Mouse (Mus musculus): Measurements from ENCODE around the gene Msi2.

The Msi2 gene

DNA sequence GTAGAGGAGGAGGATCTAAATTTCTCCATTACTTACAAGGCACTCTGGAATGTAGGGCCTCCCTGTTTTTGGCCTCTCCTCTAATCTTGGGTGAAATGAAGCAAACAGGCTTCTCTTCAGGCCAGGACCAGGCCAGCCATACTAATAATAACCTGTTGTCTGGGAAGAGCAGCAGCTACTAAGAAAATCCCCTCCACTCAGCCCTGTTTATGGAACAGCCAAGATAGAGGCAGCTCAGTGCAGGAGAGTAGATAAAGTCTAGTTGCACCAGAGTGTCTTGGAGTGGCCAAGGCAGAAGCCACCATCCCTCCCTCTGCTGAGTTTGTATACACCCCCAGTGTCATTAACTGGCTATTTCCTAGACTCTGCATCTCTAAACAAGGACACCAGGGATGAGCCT is 247.7 kb downstream of the Msi2 start:
- TF ChIP-seq NANOG (IDR thresholded peaks at IDR 0.05; ENCODE audit: borderline replicate concordance, low read length), result no peak
- TF ChIP-seq POU5F1 (IDR thresholded peaks at IDR 0.05; ENCODE audit: borderline replicate concordance, low read length), result no peak
- no peak for TF ChIP-seq CTCF (conservative IDR thresholded peaks at IDR 0.05; ENCODE audit: low read length)
- Histone ChIP-seq H3K9me3 (ENCODE audit: low read length) (no peaks in the 10 kb centered on the region), H3K36me3 (ENCODE audit: insufficient read depth, low read length) (peaks cover 33% of the 10 kb centered on the region), H3K4me3 (replicated peaks; ENCODE audit: low read length) (no peak overlapping the region), H3K27me3 (ENCODE audit: insufficient read depth, low read length) (no peaks in the 10 kb centered on the region), H3K4me1 (replicated peaks; ENCODE audit: low read depth, low read length) (peaks cover 32% of the 10 kb centered on the region)

GRCm38 (mm10) chr11:88468996-88469395 is 249.3 kb downstream of the Msi2 start:
- Histone ChIP-seq H3K9me3 (ENCODE audit: low read length) (no peaks in the 10 kb centered on the region), H3K4me3 (replicated peaks; ENCODE audit: low read length) (no peak overlapping the region), H3K36me3 (ENCODE audit: insufficient read depth, low read length) (peaks cover 31% of the 10 kb centered on the region), H3K27me3 (ENCODE audit: insufficient read depth, low read length) (no peaks in the 10 kb centered on the region), H3K4me1 (replicated peaks; ENCODE audit: low read depth, low read length) (peaks cover 32% of the 10 kb centered on the region)
- TF ChIP-seq POU5F1 (IDR thresholded peaks at IDR 0.05; ENCODE audit: borderline replicate concordance, low read length) (no peak), CTCF (conservative IDR thresholded peaks at IDR 0.05; ENCODE audit: low read length) (no peak), NANOG (IDR thresholded peaks at IDR 0.05; ENCODE audit: borderline replicate concordance, low read length) (no peak)

DNA sequence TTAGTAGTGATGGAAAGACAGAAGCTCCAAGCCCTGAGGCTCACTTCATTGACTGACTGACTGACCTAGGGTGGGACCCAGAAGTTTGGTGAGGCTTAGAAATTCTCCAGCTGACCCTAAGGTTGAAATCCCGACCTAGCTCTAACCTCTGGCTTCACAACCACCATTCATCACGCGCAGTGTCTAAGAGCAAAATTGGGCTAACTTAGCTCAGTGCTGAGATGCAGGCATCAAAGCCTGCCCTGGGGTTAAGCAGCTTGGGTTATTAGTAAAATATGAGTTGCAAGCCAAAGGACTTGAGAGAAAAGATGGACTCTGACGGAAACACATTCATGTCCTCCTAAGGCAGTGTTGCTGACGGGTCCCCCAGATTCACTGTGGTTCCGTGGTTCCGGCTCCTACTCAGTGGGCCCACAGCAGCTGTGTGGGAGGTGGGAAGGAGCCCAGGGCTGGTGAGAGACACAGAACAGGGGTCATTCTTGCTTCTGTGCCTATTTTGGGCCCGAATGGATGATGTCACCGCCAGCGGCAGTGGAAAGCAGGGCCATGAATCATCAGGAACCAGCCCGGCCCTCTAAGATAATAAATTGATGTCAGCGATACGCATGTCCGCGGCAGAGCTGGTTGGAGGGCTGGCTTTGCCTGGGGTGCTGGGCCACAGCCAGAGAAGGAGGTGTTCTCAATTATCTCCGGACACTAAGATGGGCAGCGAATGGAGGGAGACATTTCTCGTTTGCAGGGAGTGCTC is 250.6 kb downstream of the Msi2 start:
- peaks cover 31% of the 10 kb centered on the region for H3K36me3 ChIP-seq (ENCODE audit: insufficient read depth, low read length)
- no peak overlapping the region for H3K4me3 ChIP-seq (replicated peaks; ENCODE audit: low read length)
- H3K4me1 ChIP-seq (replicated peaks; ENCODE audit: low read depth, low read length), result peaks cover 25% of the 10 kb centered on the region
- no peaks in the 10 kb centered on the region for H3K27me3 ChIP-seq (ENCODE audit: insufficient read depth, low read length)
- no peaks in the 10 kb centered on the region for H3K9me3 ChIP-seq (ENCODE audit: low read length)
- no peak for TF ChIP-seq CTCF (conservative IDR thresholded peaks at IDR 0.05; ENCODE audit: low read length)
- no peak for TF ChIP-seq NANOG (IDR thresholded peaks at IDR 0.05; ENCODE audit: borderline replicate concordance, low read length)
- no peak for TF ChIP-seq POU5F1 (IDR thresholded peaks at IDR 0.05; ENCODE audit: borderline replicate concordance, low read length)

DNA sequence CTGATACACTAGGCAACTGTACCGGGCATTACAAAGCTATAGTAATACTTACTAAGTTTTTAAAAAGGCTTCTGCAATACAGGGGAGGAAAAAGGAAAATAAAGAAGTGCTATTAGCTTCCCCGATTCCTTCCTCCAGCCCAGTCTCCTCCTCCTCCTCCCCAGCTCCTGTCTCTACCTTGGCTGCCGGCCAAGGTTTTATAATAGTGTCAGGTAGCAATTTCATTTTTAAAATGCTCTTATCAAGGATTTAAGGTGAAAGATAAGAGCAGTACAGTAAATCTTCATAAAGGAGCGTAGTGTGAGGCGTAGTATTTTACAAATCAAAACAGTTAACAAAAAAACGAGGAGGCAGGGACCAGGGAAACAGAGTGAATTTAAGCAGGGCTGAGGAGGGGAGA is 254.4 kb downstream of the Msi2 start:
- no peaks in the 10 kb centered on the region for H3K27me3 ChIP-seq (ENCODE audit: insufficient read depth, low read length)
- TF ChIP-seq CTCF (conservative IDR thresholded peaks at IDR 0.05; ENCODE audit: low read length), result no peak
- TF ChIP-seq NANOG (IDR thresholded peaks at IDR 0.05; ENCODE audit: borderline replicate concordance, low read length), result no peak
- no peak for TF ChIP-seq POU5F1 (IDR thresholded peaks at IDR 0.05; ENCODE audit: borderline replicate concordance, low read length)

DNA sequence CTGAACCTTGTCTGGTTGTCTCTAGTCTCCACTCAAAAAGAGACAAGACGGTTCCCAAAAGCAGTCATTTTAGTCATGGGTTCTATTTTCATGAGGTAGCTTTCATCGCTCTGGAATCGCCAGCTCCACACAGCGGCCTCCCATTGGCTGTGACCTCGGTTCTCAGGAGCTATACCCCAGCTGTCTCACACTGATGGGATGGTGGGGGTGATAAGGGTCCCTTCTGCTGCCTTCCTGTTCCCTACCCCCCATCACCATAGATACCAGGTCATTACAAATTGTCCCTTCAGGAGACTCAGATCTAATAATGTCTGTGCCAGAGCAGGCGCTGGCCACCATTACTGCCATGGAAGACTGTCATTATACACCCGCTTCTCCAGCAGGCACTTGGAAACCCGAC is 255.5 kb downstream of the Msi2 start:
- Histone ChIP-seq H3K36me3 (ENCODE audit: insufficient read depth, low read length) (peaks cover 15% of the 10 kb centered on the region; the same call in 1 of the 2 replicates), H3K9me3 (ENCODE audit: low read length) (no peaks in the 10 kb centered on the region), H3K4me3 (replicated peaks; ENCODE audit: low read length) (no peak overlapping the region), H3K27me3 (ENCODE audit: insufficient read depth, low read length) (no peaks in the 10 kb centered on the region), H3K4me1 (replicated peaks; ENCODE audit: low read depth, low read length) (peaks cover 26% of the 10 kb centered on the region)
- TF ChIP-seq POU5F1 (IDR thresholded peaks at IDR 0.05; ENCODE audit: borderline replicate concordance, low read length) (no peak), NANOG (IDR thresholded peaks at IDR 0.05; ENCODE audit: borderline replicate concordance, low read length) (no peak), CTCF (conservative IDR thresholded peaks at IDR 0.05; ENCODE audit: low read length) (no peak)

More for the DNA sequence above, 254.4 kb downstream of the Msi2 start:
- H3K9me3 ChIP-seq (ENCODE audit: low read length), result no peaks in the 10 kb centered on the region
- peaks cover 18% of the 10 kb centered on the region for H3K36me3 ChIP-seq (ENCODE audit: insufficient read depth, low read length)
- H3K4me3 ChIP-seq (replicated peaks; ENCODE audit: low read length), result no peak overlapping the region
- H3K4me1 ChIP-seq (replicated peaks; ENCODE audit: low read depth, low read length), result peaks cover 26% of the 10 kb centered on the region

- TF ChIP-seq POU5F1 (IDR thresholded peaks at IDR 0.05; ENCODE audit: borderline replicate concordance, low read length) (no peak), CTCF (conservative IDR thresholded peaks at IDR 0.05; ENCODE audit: low read length) (no peak), NANOG (IDR thresholded peaks at IDR 0.05; ENCODE audit: borderline replicate concordance, low read length) (no peak)
- H3K36me3 ChIP-seq (ENCODE audit: insufficient read depth, low read length), result peaks cover 22% of the 10 kb centered on the region; the same call in 1 of the 2 replicates
- H3K9me3 ChIP-seq (ENCODE audit: low read length), result no peaks in the 10 kb centered on the region
- H3K4me3 ChIP-seq (replicated peaks; ENCODE audit: low read length), result no peak overlapping the region
- H3K4me1 ChIP-seq (replicated peaks; ENCODE audit: low read depth, low read length), result peaks cover 35% of the 10 kb centered on the region
- H3K27me3 ChIP-seq (ENCODE audit: insufficient read depth, low read length), result no peaks in the 10 kb centered on the region
Observed at GRCm38 (mm10) chr11:88461601-88462000, 256.7 kb downstream of the Msi2 start.

DNA sequence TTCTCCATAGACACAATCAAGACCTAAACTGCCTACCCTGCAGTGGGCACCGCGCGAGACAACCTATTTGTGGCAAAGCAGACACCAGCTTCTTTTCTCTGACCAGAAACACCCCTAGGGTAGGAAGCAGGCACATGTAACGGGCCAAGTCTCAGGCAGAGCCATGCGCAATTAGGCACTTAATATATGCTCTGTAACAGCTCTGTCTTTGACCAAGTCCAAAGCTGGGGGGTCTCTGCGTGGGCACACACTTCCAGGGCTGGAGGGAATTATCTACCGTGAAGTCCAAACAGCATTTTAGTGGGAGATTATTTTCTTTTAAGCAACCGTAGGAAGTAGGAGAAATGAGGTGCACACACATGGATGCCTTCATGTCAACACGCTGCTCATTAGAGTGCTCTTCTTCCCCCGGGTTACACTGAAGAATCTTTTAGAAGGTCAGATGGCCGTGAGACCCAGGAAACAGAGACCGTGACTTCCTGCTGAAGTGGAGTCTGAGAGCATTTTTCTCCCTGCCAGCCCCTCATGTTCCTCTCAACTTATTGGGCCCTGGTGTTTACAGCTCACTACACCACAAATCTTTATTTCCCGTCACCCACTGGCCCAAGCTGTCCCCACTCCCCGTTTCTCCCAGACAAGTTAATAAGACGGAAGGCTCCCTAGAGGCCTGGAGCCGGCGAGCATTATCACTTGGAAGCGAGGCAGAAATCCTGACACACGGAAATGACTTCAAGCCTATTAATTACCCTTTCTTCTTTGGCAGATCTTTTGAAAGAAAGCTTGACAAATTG is 258.2 kb downstream of the Msi2 start:
- no peaks in the 10 kb centered on the region for H3K9me3 ChIP-seq (ENCODE audit: low read length)
- H3K27me3 ChIP-seq (ENCODE audit: insufficient read depth, low read length), result no peaks in the 10 kb centered on the region
- H3K4me3 ChIP-seq (replicated peaks; ENCODE audit: low read length), result no peak overlapping the region
- peaks cover 26% of the 10 kb centered on the region for H3K36me3 ChIP-seq (ENCODE audit: insufficient read depth, low read length)
- TF ChIP-seq CTCF (conservative IDR thresholded peaks at IDR 0.05; ENCODE audit: low read length) (no peak), POU5F1 (IDR thresholded peaks at IDR 0.05; ENCODE audit: borderline replicate concordance, low read length) (no peak), NANOG (IDR thresholded peaks at IDR 0.05; ENCODE audit: borderline replicate concordance, low read length) (no peak)
- H3K4me1 ChIP-seq (replicated peaks; ENCODE audit: low read depth, low read length), result peaks cover 38% of the 10 kb centered on the region

DNA sequence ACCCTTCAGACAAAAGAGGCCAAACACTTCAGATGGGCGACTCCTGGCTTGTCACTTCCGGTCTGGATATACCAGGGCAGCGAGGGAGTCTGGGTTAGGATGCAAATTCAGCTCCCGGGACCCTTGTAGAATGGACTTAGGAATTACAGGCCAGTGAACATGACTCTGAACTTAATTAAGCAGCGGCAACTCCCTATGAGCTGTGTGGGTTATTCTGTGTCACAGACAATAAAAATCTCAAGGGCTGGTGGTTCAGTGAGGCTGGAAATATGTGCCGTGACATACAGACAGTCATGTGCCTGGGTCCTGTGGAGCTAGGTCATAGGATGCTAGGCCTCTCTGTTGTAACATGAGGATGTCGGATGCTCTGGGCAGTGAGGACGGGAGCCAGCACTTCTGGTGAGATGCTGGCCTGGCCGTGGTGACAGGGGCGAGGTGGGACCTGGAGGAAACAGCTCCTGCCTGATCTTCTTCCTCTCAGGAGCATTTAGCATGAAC is 261.0 kb downstream of the Msi2 start:
- TF ChIP-seq NANOG (IDR thresholded peaks at IDR 0.05; ENCODE audit: borderline replicate concordance, low read length) (no peak), POU5F1 (IDR thresholded peaks at IDR 0.05; ENCODE audit: borderline replicate concordance, low read length) (no peak)

More for the DNA sequence above, 261.0 kb downstream of the Msi2 start:
- no peaks in the 10 kb centered on the region for H3K9me3 ChIP-seq (ENCODE audit: low read length)
- H3K36me3 ChIP-seq (ENCODE audit: insufficient read depth, low read length), result peaks cover 29% of the 10 kb centered on the region
- H3K4me1 ChIP-seq (replicated peaks; ENCODE audit: low read depth, low read length), result peaks cover 33% of the 10 kb centered on the region
- no peak overlapping the region for H3K4me3 ChIP-seq (replicated peaks; ENCODE audit: low read length)
- H3K27me3 ChIP-seq (ENCODE audit: insufficient read depth, low read length), result no peaks in the 10 kb centered on the region

Data from E14TG2a.4 (cell line).